Mouse (Mus musculus): ENCODE results near the gene Adh5. TPM values are rescaled to one million over a fixed set of nuclear protein-coding genes. Genes with fewer than 3 reads are reported as not detected.
A peak's percentile ranks its signal among the peaks of the same experiment; 100 is the strongest.

The Adh5 gene
- polyA plus RNA-seq, 1 experiment from 2014 or later, result 260 TPM

- Histone ChIP-seq H3K4me1 (replicated peaks; ENCODE audit: control insufficient read depth, insufficient read depth, low read length) (no peaks in the 10 kb centered on the region), H3K4me3 (replicated peaks; ENCODE audit: low read length) (no peak overlapping the region), H3K9ac (replicated peaks; ENCODE audit: low read depth, low read length) (no peak overlapping the region), H3K9me3 (ENCODE audit: control insufficient read depth, low read length) (no peaks in the 10 kb centered on the region), H3K4me2 (ENCODE audit: low read length) (no peak overlapping the region), H3K27ac (ENCODE audit: low read length) (no peak overlapping the region), H3K36me3 (ENCODE audit: control insufficient read depth, insufficient read depth) (no peaks in the 10 kb centered on the region), H3K27me3 (replicated peaks; ENCODE audit: control insufficient read depth, insufficient read depth, low read length) (no peaks in the 10 kb centered on the region)
- 90% methylated on average over 3 of the region's 3 CpGs for WGBS
- ATAC-seq, result no peak
Observed at GRCm38 (mm10) chr3:138420385-138420784, 22.5 kb upstream of the Adh5 start.

GRCm38 (mm10) chr3:138423664-138424063 lies 19.2 kb upstream of the Adh5 start:
- ATAC-seq, result no peak
- WGBS, result 56% methylated on average over 2 of the region's 2 CpGs
- no peak overlapping the region for H3K4me2 ChIP-seq (ENCODE audit: low read length)
- no peaks in the 10 kb centered on the region for H3K9me3 ChIP-seq (ENCODE audit: control insufficient read depth, low read length)
- no peaks in the 10 kb centered on the region for H3K36me3 ChIP-seq (ENCODE audit: control insufficient read depth, insufficient read depth)
- H3K27ac ChIP-seq (ENCODE audit: low read length), result no peak overlapping the region
- H3K4me1 ChIP-seq (replicated peaks; ENCODE audit: control insufficient read depth, insufficient read depth, low read length), result no peaks in the 10 kb centered on the region
- no peaks in the 10 kb centered on the region for H3K27me3 ChIP-seq (replicated peaks; ENCODE audit: control insufficient read depth, insufficient read depth, low read length)
- H3K9ac ChIP-seq (replicated peaks; ENCODE audit: low read depth, low read length), result no peak overlapping the region
- H3K4me3 ChIP-seq (replicated peaks; ENCODE audit: low read length), result no peak overlapping the region

GRCm38 (mm10) chr3:138424247-138424646 lies 18.6 kb upstream of the Adh5 start:
- H3K36me3 ChIP-seq (ENCODE audit: control insufficient read depth, insufficient read depth), result no peaks in the 10 kb centered on the region
- no peak overlapping the region for H3K9ac ChIP-seq (replicated peaks; ENCODE audit: low read depth, low read length)
- 69% methylated on average over 4 of the region's 4 CpGs for WGBS
- H3K4me2 ChIP-seq (ENCODE audit: low read length), result no peak overlapping the region
- no peaks in the 10 kb centered on the region for H3K4me1 ChIP-seq (replicated peaks; ENCODE audit: control insufficient read depth, insufficient read depth, low read length)
- no peaks in the 10 kb centered on the region for H3K9me3 ChIP-seq (ENCODE audit: control insufficient read depth, low read length)
- ATAC-seq, result no peak
- H3K4me3 ChIP-seq (replicated peaks; ENCODE audit: low read length), result no peak overlapping the region
- no peaks in the 10 kb centered on the region for H3K27me3 ChIP-seq (replicated peaks; ENCODE audit: control insufficient read depth, insufficient read depth, low read length)
- no peak overlapping the region for H3K27ac ChIP-seq (ENCODE audit: low read length)

GRCm38 (mm10) chr3:138430360-138430976 lies 12.4 kb upstream of the Adh5 start:
- ATAC-seq, result no peak
- Histone ChIP-seq H3K9ac (replicated peaks; ENCODE audit: low read depth, low read length) (no peak overlapping the region), H3K9me3 (ENCODE audit: control insufficient read depth, low read length) (no peaks in the 10 kb centered on the region), H3K4me1 (replicated peaks; ENCODE audit: control insufficient read depth, insufficient read depth, low read length) (no peaks in the 10 kb centered on the region), H3K27me3 (replicated peaks; ENCODE audit: control insufficient read depth, insufficient read depth, low read length) (no peaks in the 10 kb centered on the region), H3K4me3 (replicated peaks; ENCODE audit: low read length) (no peak overlapping the region), H3K27ac (ENCODE audit: low read length) (no peak overlapping the region), H3K36me3 (ENCODE audit: control insufficient read depth, insufficient read depth) (no peaks in the 10 kb centered on the region), H3K4me2 (ENCODE audit: low read length) (no peak overlapping the region)
- 91% methylated on average over 6 of the region's 6 CpGs for whole genome bisulfite sequencing

GRCm38 (mm10) chr3:138431835-138432234 lies 11.1 kb upstream of the Adh5 start:
- no peak overlapping the region for H3K27ac ChIP-seq (ENCODE audit: low read length)
- H3K27me3 ChIP-seq (replicated peaks; ENCODE audit: control insufficient read depth, insufficient read depth, low read length), result no peaks in the 10 kb centered on the region
- H3K4me2 ChIP-seq (ENCODE audit: low read length), result no peak overlapping the region
- peak; percentile 70; the same call in 1 of the 2 replicates for ATAC-seq
- H3K4me1 ChIP-seq (replicated peaks; ENCODE audit: control insufficient read depth, insufficient read depth, low read length), result no peaks in the 10 kb centered on the region
- no peaks in the 10 kb centered on the region for H3K36me3 ChIP-seq (ENCODE audit: control insufficient read depth, insufficient read depth)
- no peak overlapping the region for H3K9ac ChIP-seq (replicated peaks; ENCODE audit: low read depth, low read length)
- 61% methylated on average over 2 of the region's 2 CpGs for WGBS
- H3K9me3 ChIP-seq (ENCODE audit: control insufficient read depth, low read length), result no peaks in the 10 kb centered on the region
- no peak overlapping the region for H3K4me3 ChIP-seq (replicated peaks; ENCODE audit: low read length)

GRCm38 (mm10) chr3:138438716-138439115 lies 4.2 kb upstream of the Adh5 start:
- no peak overlapping the region for H3K27ac ChIP-seq (ENCODE audit: low read length)
- no peak overlapping the region for H3K4me2 ChIP-seq (ENCODE audit: low read length)
- ATAC-seq, result no peak
- no peak overlapping the region for H3K4me3 ChIP-seq (replicated peaks; ENCODE audit: low read length)
- WGBS, result 81% methylated on average over 3 of the region's 3 CpGs
- H3K9ac ChIP-seq (replicated peaks; ENCODE audit: low read depth, low read length), result no peak overlapping the region
- H3K9me3 ChIP-seq (ENCODE audit: control insufficient read depth, low read length), result no peaks in the 10 kb centered on the region
- H3K36me3 ChIP-seq (ENCODE audit: control insufficient read depth, insufficient read depth), result no peaks in the 10 kb centered on the region
- no peaks in the 10 kb centered on the region for H3K27me3 ChIP-seq (replicated peaks; ENCODE audit: control insufficient read depth, insufficient read depth, low read length)
- peaks cover 4% of the 10 kb centered on the region for H3K4me1 ChIP-seq (replicated peaks; ENCODE audit: control insufficient read depth, insufficient read depth, low read length)

GRCm38 (mm10) chr3:138442203-138442602 lies 690 bp upstream of the Adh5 start:
- H3K9ac ChIP-seq (replicated peaks; ENCODE audit: low read depth, low read length), result peak overlapping the region; percentile 61
- WGBS, result 2% methylated on average over 9 of the region's 9 CpGs
- peaks cover 12% of the 10 kb centered on the region for H3K4me1 ChIP-seq (replicated peaks; ENCODE audit: control insufficient read depth, insufficient read depth, low read length)
- peak overlapping the region; percentile 77 for H3K4me2 ChIP-seq (ENCODE audit: low read length)
- ATAC-seq, result no peak
- peak overlapping the region; percentile 89 for H3K4me3 ChIP-seq (replicated peaks; ENCODE audit: low read length)
- H3K36me3 ChIP-seq (ENCODE audit: control insufficient read depth, insufficient read depth), result peaks cover 3% of the 10 kb centered on the region; the same call in 1 of the 2 replicates
- no peaks in the 10 kb centered on the region for H3K27me3 ChIP-seq (replicated peaks; ENCODE audit: control insufficient read depth, insufficient read depth, low read length)
- no peaks in the 10 kb centered on the region for H3K9me3 ChIP-seq (ENCODE audit: control insufficient read depth, low read length)
- peak overlapping the region; percentile 90 for H3K27ac ChIP-seq (ENCODE audit: low read length)

- Histone ChIP-seq H3K4me1 (replicated peaks; ENCODE audit: control insufficient read depth, insufficient read depth, low read length) (peaks cover 12% of the 10 kb centered on the region), H3K9me3 (ENCODE audit: control insufficient read depth, low read length) (no peaks in the 10 kb centered on the region), H3K27ac (ENCODE audit: low read length) (peak overlapping the region; percentile 90), H3K4me3 (replicated peaks; ENCODE audit: low read length) (peak overlapping the region; percentile 89), H3K36me3 (ENCODE audit: control insufficient read depth, insufficient read depth) (peaks cover 12% of the 10 kb centered on the region), H3K27me3 (replicated peaks; ENCODE audit: control insufficient read depth, insufficient read depth, low read length) (no peaks in the 10 kb centered on the region), H3K9ac (replicated peaks; ENCODE audit: low read depth, low read length) (peak overlapping the region; percentile 89), H3K4me2 (ENCODE audit: low read length) (peak overlapping the region; percentile 61)
- peak; percentile 0 for ATAC-seq
- 3% methylated on average over 9 of the region's 9 CpGs for WGBS
Observed at GRCm38 (mm10) chr3:138443465-138443771, 525 bp downstream of the Adh5 start.

- Histone ChIP-seq H3K4me1 (replicated peaks; ENCODE audit: control insufficient read depth, insufficient read depth, low read length) (peaks cover 7% of the 10 kb centered on the region), H3K36me3 (ENCODE audit: control insufficient read depth, insufficient read depth) (peaks cover 28% of the 10 kb centered on the region), H3K27ac (ENCODE audit: low read length) (no peak overlapping the region), H3K9ac (replicated peaks; ENCODE audit: low read depth, low read length) (no peak overlapping the region), H3K4me2 (ENCODE audit: low read length) (no peak overlapping the region), H3K4me3 (replicated peaks; ENCODE audit: low read length) (no peak overlapping the region), H3K9me3 (ENCODE audit: control insufficient read depth, low read length) (no peaks in the 10 kb centered on the region), H3K27me3 (replicated peaks; ENCODE audit: control insufficient read depth, insufficient read depth, low read length) (no peaks in the 10 kb centered on the region)
- no peak for ATAC-seq
- 85% methylated on average over 12 of the region's 12 CpGs for WGBS
Observed at GRCm38 (mm10) chr3:138448077-138448860, 5.4 kb downstream of the Adh5 start.
